In the genomic region with DNA sequence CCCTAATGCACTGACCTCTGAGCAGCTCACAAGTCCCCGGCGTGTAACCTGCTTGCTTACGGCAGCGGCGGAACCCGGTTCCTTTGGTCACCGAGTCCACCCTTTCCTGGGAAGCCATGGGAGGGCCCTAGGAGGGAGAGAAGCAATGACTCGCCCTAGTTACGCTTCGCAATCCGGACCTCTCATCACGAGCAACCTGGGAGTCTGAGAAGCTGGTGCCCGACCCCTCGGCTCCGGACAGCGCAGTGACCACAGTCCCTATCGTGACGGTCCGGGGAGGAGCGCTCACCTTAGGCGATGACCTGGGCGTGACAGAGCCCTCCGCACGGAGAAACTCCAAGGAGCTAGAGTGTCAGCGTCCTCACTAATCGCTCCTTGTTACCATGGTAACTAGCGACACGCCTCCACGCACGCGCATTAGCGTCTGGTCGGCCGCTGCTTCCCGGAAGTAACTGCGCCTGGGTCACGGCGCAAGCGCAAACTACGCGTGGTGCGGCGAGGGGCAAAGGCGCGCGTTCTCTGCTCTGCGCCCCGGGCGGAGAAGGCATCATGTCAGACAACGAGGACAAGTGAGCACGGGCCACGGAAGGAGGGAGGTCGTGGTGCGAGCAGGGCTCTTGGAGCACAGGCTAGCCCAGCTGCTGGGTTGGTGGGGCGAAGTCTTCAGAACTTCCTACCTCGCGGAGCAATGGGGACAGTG, we compare ENCODE assay signal across 8 mouse cellular contexts. TPM values are rescaled to one million over a fixed set of nuclear protein-coding genes. Genes with fewer than 3 reads are reported as not detected.
DNase-seq lines count a peak whose midpoint lies in the region; ATAC-seq and TF ChIP-seq lines count a peak whose summit lies in the region.

A gene (plus strand): TSS at position 144 of the 700 bp plus-strand sequence.
A gene (minus strand): TSS at position 388 of the 700 bp plus-strand sequence.

- H3K79me2 ChIP-seq in C2C12 (ENCODE audit: control insufficient read depth, insufficient read depth) (peaks cover 34% of the 10 kb centered on the region), myocyte (ENCODE audit: control insufficient read depth, insufficient read depth) (peaks cover 21% of the 10 kb centered on the region)
- H3K79me2 ChIP-seq in liver, adult 2 months (ENCODE audit: control insufficient read depth, insufficient read depth, low read length), result peaks cover 8% of the 10 kb centered on the region; the same call in 1 of the 2 replicates

- peak; percentile 98 for DNase-seq in brain, embryonic 14.5 days (ENCODE audit: low read depth)
- peak; percentile 76 for DNase-seq in liver, adult 2 months (ENCODE audit: extremely low read depth, low read depth, low spot score)
- peak; percentile 97 for DNase-seq in splenic B cell, adult 2 months (ENCODE audit: low read depth, low spot score)

- WGBS in heart, embryonic 11.5 days (ENCODE audit: insufficient replicate concordance), result under 1% methylated on average over 57 of the region's 57 CpGs
- WGBS in kidney, embryonic 16.5 days, result 0% methylated on average over 57 of the region's 57 CpGs
- under 1% methylated on average over 57 of the region's 57 CpGs for WGBS in liver, adult 2 months

- peak within 1 kb of the TSS; percentile 77 for H3K4me2 ChIP-seq in heart, embryonic 11.5 days
- H3K4me2 ChIP-seq in kidney, embryonic 16.5 days (replicated peaks; ENCODE audit: low read depth, low read length), result peak within 1 kb of the TSS; percentile 90
- H3K4me2 ChIP-seq in myocyte (ENCODE audit: low read depth), result peak within 1 kb of the TSS; percentile 91

- peak within 1 kb of the TSS; percentile 94 for H3K4me3 ChIP-seq in C2C12 (ENCODE audit: insufficient read depth, poor library complexity, severe bottlenecking)
- peak within 1 kb of the TSS; percentile 70 for H3K4me3 ChIP-seq in erythroblast, embryonic 14.5 days (replicated peaks)
- peak within 1 kb of the TSS; percentile 95 for H3K4me3 ChIP-seq in heart, embryonic 11.5 days (ENCODE audit: low read depth, low read length)
- H3K4me3 ChIP-seq in kidney, embryonic 16.5 days (ENCODE audit: low read length), result peak within 1 kb of the TSS; percentile 93
- H3K4me3 ChIP-seq in liver, adult 2 months (ENCODE audit: insufficient read depth, low read depth, low read length), result peak within 1 kb of the TSS; percentile 97
- H3K4me3 ChIP-seq in myocyte, result peak within 1 kb of the TSS; percentile 85

- H3ac ChIP-seq in C2C12 (ENCODE audit: control insufficient read depth, insufficient read length, low read depth), result peak within 1 kb of the TSS; percentile 82
- H3ac ChIP-seq in myocyte (ENCODE audit: control insufficient read depth, insufficient read length), result peak within 1 kb of the TSS; percentile 38

- peak; percentile 76 for ATAC-seq in heart, embryonic 11.5 days (replicated peaks; ENCODE audit: insufficient number of reproducible peaks, low FRiP score, low TSS enrichment)
- ATAC-seq in kidney, embryonic 16.5 days (ENCODE audit: low FRiP score, low TSS enrichment), result peak; percentile 90

- TF ChIP-seq CTCF in C2C12 (IDR thresholded peaks at IDR 0.05; ENCODE audit: control insufficient read depth, insufficient read depth, insufficient read length), result no peak
- no peak for TF ChIP-seq CTCF in brain, embryonic 14.5 days (IDR thresholded peaks at IDR 0.05; ENCODE audit: borderline replicate concordance, extremely low read depth, insufficient read depth, insufficient read length)
- no peak for TF ChIP-seq CTCF in liver, adult 2 months (IDR thresholded peaks at IDR 0.05; ENCODE audit: low read depth, low read length)

- peaks cover 23% of the 10 kb centered on the region for H3K79me3 ChIP-seq in C2C12 (ENCODE audit: low read depth)

- TF ChIP-seq POLR2A in brain, embryonic 14.5 days (IDR thresholded peaks at IDR 0.05; ENCODE audit: borderline replicate concordance, extremely low read depth, insufficient read depth, insufficient read length, poor library complexity, severe bottlenecking), result peak; percentile 66; the same call in 1 of the 2 replicates
- peak; percentile 84; the same call in 1 of the 2 replicates for TF ChIP-seq POLR2A in liver, adult 2 months (IDR thresholded peaks at IDR 0.05; ENCODE audit: extremely low read depth, insufficient read depth, low read length)
- peak; percentile 100 for TF ChIP-seq POLR2A in myocyte (IDR thresholded peaks at IDR 0.05; ENCODE audit: insufficient read length, low read depth)

- H3K27ac ChIP-seq in heart, embryonic 11.5 days (ENCODE audit: low read depth, low read length), result no peak within 1 kb of the TSS; the same call in 1 of the 2 replicates
- 0 out of 2 replicates have a peak within 1 kb of the TSS, but pooled peaks have one; percentile 30 for H3K27ac ChIP-seq in kidney, embryonic 16.5 days (ENCODE audit: low read length)
- H3K27ac ChIP-seq in liver, adult 2 months (replicated peaks; ENCODE audit: insufficient read depth, low read depth, low read length), result peak within 1 kb of the TSS; percentile 61

- H3K36me3 ChIP-seq in C2C12 (ENCODE audit: control insufficient read depth, insufficient read depth), result peaks cover 16% of the 10 kb centered on the region
- peaks cover 25% of the 10 kb centered on the region for H3K36me3 ChIP-seq in erythroblast, embryonic 14.5 days (ENCODE audit: control insufficient read depth)
- H3K36me3 ChIP-seq in heart, embryonic 11.5 days (ENCODE audit: control insufficient read depth, insufficient read depth, low read length), result peaks cover 7% of the 10 kb centered on the region; the same call in 1 of the 2 replicates
- H3K36me3 ChIP-seq in kidney, embryonic 16.5 days (ENCODE audit: insufficient read depth, low read length), result peaks cover 19% of the 10 kb centered on the region
- no peaks in the 10 kb centered on the region for H3K36me3 ChIP-seq in liver, adult 2 months (ENCODE audit: control insufficient read depth, insufficient read depth, low read length)
- no peaks in the 10 kb centered on the region for H3K36me3 ChIP-seq in myocyte (ENCODE audit: control insufficient read depth, insufficient read depth)
- H3K36me3 ChIP-seq in splenic B cell, adult 2 months (ENCODE audit: control insufficient read depth, insufficient read depth, low read length, poor library complexity, severe bottlenecking), result no peaks in the 10 kb centered on the region; the same call in 1 of the 2 replicates

- H3K27me3 ChIP-seq in C2C12 (ENCODE audit: control insufficient read depth, insufficient read depth, insufficient read length), result no peaks in the 10 kb centered on the region
- H3K27me3 ChIP-seq in erythroblast, embryonic 14.5 days (ENCODE audit: control insufficient read depth), result peaks cover 10% of the 10 kb centered on the region
- H3K27me3 ChIP-seq in heart, embryonic 11.5 days (ENCODE audit: control insufficient read depth, insufficient read depth, low read length), result no peaks in the 10 kb centered on the region
- H3K27me3 ChIP-seq in kidney, embryonic 16.5 days (ENCODE audit: insufficient read depth, low read length), result no peaks in the 10 kb centered on the region
- no peaks in the 10 kb centered on the region for H3K27me3 ChIP-seq in liver, adult 2 months (ENCODE audit: control insufficient read depth, insufficient read depth, low read length)
- H3K27me3 ChIP-seq in myocyte (ENCODE audit: control insufficient read depth, insufficient read depth, insufficient read length), result no peaks in the 10 kb centered on the region
- no peaks in the 10 kb centered on the region for H3K27me3 ChIP-seq in splenic B cell, adult 2 months (ENCODE audit: control insufficient read depth, insufficient read depth, low read length, poor library complexity, severe bottlenecking)

- H3K9me3 ChIP-seq in erythroblast, embryonic 14.5 days (ENCODE audit: control insufficient read depth, low read length), result no peaks in the 10 kb centered on the region; the same call in 1 of the 2 replicates
- no peaks in the 10 kb centered on the region for H3K9me3 ChIP-seq in heart, embryonic 11.5 days (replicated peaks; ENCODE audit: control insufficient read depth, low read length)
- H3K9me3 ChIP-seq in kidney, embryonic 16.5 days (ENCODE audit: low read length), result no peaks in the 10 kb centered on the region

- peaks cover 32% of the 10 kb centered on the region for H3K4me1 ChIP-seq in erythroblast, embryonic 14.5 days (ENCODE audit: control insufficient read depth)
- peaks cover 9% of the 10 kb centered on the region for H3K4me1 ChIP-seq in heart, embryonic 11.5 days (ENCODE audit: control insufficient read depth, insufficient read depth, low read length)
- peaks cover 21% of the 10 kb centered on the region for H3K4me1 ChIP-seq in kidney, embryonic 16.5 days (ENCODE audit: insufficient read depth, low read length)
- H3K4me1 ChIP-seq in liver, adult 2 months (ENCODE audit: control insufficient read depth, insufficient read depth, low read length), result peaks cover 5% of the 10 kb centered on the region

- peak within 1 kb of the TSS; percentile 88 for H3K9ac ChIP-seq in heart, embryonic 11.5 days (ENCODE audit: low read depth, low read length)
- peak within 1 kb of the TSS; percentile 91 for H3K9ac ChIP-seq in kidney, embryonic 16.5 days (replicated peaks; ENCODE audit: low read length)
- peak within 1 kb of the TSS; percentile 94 for H3K9ac ChIP-seq in liver, adult 2 months (ENCODE audit: low read depth, low read length)

TF ChIP-seq in C2C12, 6 proteins besides CTCF, POLR2A, EP300 and RAD21 (continues in another document):
- TF ChIP-seq MYOG (IDR thresholded peaks at IDR 0.05; ENCODE audit: control insufficient read depth, extremely low read depth, insufficient read length) (no peak), USF1 (IDR thresholded peaks at IDR 0.05; ENCODE audit: low read depth) (no peak), MAX (IDR thresholded peaks at IDR 0.05) (peak; percentile 76)

TF ChIP-seq in myocyte, 11 proteins besides CTCF, POLR2A, EP300 and RAD21 (continues in another document):
- TF ChIP-seq E2F4 (IDR thresholded peaks at IDR 0.05; ENCODE audit: insufficient read depth) (peak; percentile 34), MYOD1 (IDR thresholded peaks at IDR 0.05; ENCODE audit: control insufficient read depth in 1 of 3, insufficient read length in 2 of 3, low read depth in 2 of 3) (no peak)

RNA-seq across cellular contexts. Expression of the first gene that starts in this region (rescaled TPM):
- 436 TPM for polyA plus RNA-seq in C2C12 (2012; fragmentation: generic; extraction: Trizol)
- 143 and 166 TPM in 2 replicates for polyA plus RNA-seq in brain, embryonic 14.5 days (2012; rRNA removed)
- polyA plus RNA-seq in erythroblast, embryonic 14.5 days (2012), result 13.8 and 15.3 TPM in 2 replicates
- polyA plus RNA-seq in heart, embryonic 11.5 days (2014; fragmentation: Nextera tagmentation; extraction: Ambion mirVana), result 284 and 297 TPM in 2 replicates
- polyA plus RNA-seq in kidney, embryonic 16.5 days (2015; fragmentation: Nextera tagmentation; extraction: Ambion mirVana), result 264 and 294 TPM in 2 replicates
- total RNA-seq in liver, adult 2 months (2014; rRNA removed), result 29.2 and 36.0 TPM in 2 replicates
- polyA plus RNA-seq in liver, adult 2 months (2012; rRNA removed), result 29.9 and 33.8 TPM in 2 replicates
- polyA plus RNA-seq in myocyte (2012; fragmentation: generic; extraction: Trizol), result 388 TPM

RNA-seq across cellular contexts. Expression of the second gene that starts in this region (rescaled TPM):
- polyA plus RNA-seq in C2C12 (2012; fragmentation: generic; extraction: Trizol) (5.6 TPM), myocyte (2012; fragmentation: generic; extraction: Trizol) (15.2 TPM)
- 14.4 and 15.9 TPM in 2 replicates for polyA plus RNA-seq in brain, embryonic 14.5 days (2012; rRNA removed)
- polyA plus RNA-seq in erythroblast, embryonic 14.5 days (2012), result not detected in 2 replicates
- polyA plus RNA-seq in heart, embryonic 11.5 days (2014; fragmentation: Nextera tagmentation; extraction: Ambion mirVana), result 7.1 and 8.2 TPM in 2 replicates
- 10.1 and 11.9 TPM in 2 replicates for polyA plus RNA-seq in kidney, embryonic 16.5 days (2015; fragmentation: Nextera tagmentation; extraction: Ambion mirVana)
- 0.65 and 0.67 TPM in 2 replicates for total RNA-seq in liver, adult 2 months (2014; rRNA removed)
- polyA plus RNA-seq in liver, adult 2 months (2012; rRNA removed), result 0.25 and 0.65 TPM in 2 replicates
